Mouse (Mus musculus): Measurements from ENCODE around the gene Brd7.

Gene Brd7

DNA sequence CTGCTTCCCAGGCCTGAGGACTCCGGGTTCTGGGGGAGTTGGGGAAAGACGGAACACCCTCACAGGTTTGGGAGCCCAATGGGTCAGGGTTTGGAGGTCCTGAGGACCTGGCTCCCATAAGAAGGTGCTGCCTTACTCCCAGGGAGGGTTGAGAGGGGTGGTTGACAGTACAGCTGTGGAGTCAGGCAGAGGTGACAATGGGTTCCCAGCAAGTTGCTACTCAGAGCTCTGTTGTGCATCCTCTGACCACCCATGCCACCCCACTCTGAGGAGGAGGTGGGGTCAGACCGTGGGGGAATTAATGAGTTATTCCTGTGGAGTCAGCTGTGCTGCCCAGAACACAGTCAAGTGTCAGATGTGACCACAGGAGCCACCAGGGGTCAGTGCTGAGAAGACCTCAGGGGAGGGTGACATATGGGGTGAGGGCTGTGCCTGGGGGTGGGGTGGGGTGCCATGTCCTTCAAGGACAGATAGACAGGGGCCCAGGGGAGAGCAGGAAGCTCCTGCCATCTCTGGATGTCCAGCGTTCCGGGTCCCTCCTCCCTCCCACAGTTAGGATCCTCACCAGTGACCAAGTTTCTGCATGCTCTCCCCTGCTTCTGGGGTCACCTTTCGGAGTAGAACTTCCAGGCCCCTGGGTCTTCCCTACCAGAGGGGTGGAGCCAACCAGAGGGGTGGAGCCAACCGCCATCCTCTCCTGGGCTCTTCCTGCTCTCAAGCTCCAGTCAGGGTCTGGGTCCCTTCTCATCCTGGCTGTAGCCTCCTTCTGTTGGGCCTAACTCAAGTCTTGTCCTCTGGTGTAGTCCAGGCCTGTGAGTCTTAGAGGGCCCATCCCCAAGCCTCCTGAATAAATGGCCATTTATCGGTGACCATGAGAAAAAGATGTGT is 76.3 kb downstream of the Brd7 start:
- no peak for DNase-seq (ENCODE audit: low read depth, low spot score)

DNA sequence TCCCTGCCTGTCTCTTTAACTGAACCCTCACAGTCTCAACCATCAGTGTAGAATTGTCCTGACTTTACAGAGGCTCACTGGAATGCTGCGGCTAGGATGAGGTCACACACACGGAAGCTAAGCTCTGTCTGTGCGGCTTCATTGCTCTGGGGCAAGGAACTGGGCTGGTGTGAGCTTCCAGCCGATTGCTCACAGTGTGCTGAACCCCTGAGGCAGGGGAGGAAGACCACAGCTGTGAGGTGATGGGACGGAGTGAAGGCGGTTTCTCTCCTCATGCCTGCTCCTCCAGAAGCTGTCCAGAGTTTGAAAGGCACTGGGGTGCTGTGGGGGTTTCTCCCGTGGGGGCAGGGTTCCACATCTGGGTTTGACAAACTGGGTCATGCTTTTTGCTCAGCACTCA is 77.3 kb downstream of the Brd7 start:
- DNase-seq (ENCODE audit: low read depth, low spot score): no peak

DNA sequence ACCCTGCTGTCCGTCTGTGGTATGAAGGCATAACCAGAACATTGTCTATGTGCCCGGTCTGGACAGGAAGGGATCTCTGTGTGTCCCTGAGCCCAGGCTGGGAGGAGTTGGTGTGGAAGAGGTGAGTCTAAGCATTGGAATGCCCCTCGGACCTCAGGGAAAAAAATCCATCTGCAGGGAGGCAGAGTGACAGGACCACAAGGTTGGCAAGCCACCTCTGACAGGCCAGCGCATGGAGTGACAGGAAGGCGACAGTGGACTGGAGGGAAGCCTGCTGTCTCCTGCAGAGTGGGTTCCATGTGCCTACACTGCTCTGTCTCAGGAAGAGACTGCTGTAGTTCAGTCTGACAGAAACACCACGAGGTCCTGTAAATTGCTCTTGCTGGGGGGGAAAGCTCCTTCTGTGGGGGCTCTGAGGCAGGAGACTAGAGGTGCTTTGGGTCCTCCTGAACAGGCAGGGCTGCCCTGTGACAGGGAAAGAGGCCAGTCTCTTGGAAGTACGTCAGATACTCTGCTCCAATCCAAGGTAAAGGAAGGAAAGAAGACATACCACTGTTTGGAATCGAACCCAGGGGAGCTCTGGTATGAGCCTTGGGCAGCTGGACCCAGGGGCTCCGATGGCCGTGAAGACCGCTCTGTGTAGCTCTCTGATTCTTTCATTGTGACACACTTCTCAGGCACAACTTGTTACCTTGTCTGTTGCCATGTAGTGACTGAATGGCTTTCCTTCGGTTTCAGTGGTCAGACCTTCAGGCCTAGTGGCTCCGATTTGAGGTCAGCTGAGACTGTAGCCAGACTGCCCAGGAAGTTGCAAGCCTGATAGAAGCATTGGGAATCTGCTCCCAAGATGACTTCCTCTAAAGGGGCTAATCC is 78.5 kb downstream of the Brd7 start:
- DNase-seq (ENCODE audit: low read depth, low spot score): no peak

DNA sequence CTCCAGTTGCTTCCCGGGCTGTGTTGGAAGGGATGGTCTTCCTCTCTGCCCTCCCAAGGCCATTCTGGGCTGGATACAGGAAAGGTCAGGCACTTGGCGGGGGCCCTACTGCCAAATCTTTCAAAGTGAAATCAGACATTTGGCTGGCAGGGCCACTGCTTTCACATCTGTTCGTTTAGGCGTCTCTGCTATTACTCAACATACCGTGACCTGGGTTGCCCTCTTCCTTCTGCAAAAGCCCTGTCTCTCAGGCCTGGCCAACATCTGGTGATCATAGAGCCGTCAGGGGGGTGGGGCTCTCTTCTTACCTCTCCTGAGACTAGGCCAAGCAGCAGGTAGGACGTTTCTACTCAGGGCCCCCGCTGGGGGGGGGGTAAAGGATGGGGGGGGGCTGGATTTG is 79.3 kb downstream of the Brd7 start:
- no peak for DNase-seq (ENCODE audit: low read depth, low spot score)

Data from WW6 (cell line).